In the genomic region with DNA sequence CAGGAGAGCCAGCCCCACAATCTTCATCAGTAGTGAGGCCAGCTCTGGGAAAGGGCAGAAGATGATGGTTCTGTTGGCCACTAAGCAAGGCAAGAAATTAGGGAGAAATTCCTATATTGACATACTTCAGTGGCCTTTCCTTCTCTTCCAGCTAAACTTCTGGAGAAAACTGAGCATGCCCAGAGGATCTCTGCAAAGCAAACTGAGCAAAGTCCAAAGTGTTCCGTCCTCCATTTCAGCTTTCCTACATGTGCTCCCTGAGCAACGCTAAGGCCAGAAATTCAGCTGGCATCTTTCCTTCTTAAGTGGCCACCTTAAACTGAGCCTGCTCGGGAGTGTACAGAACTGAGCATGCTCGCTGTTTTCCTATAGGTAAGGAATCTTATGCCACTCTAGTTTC, we compare ENCODE assay signal across 21 mouse cellular contexts.
DNase-seq lines count a peak whose midpoint lies in the region; ATAC-seq and TF ChIP-seq lines count a peak whose summit lies in the region.
"Had no signal": no experiment of that assay in that cellular context is flagged by ENCODE, and none has a peak within 500 bp of the region (broad histone marks: within the 10 kb centered on the region; RNA-seq: fewer than 3 reads in every experiment).

No protein-coding gene starts in this region.

- H3K4me3 ChIP-seq in kidney, adult 2 months (ENCODE audit: insufficient read depth, low read depth, low read length) = no peak overlapping the region
- H3K4me3 ChIP-seq in kidney, embryonic 14.5 days (ENCODE audit: low read length) = no peak overlapping the region
- H3K4me3 ChIP-seq: embryonic facial prominence, embryonic 13.5 days; embryonic facial prominence, embryonic 15.5 days; erythroblast, embryonic 14.5 days; forebrain, embryonic 10.5 days; forebrain, embryonic 12.5 days had no signal

- H3K27me3 ChIP-seq in kidney, adult 2 months (replicated peaks; ENCODE audit: control insufficient read depth, insufficient read depth, low read length) = no peaks in the 10 kb centered on the region
- no peaks in the 10 kb centered on the region for H3K27me3 ChIP-seq in kidney, embryonic 14.5 days (ENCODE audit: control insufficient read depth, insufficient read depth, low read length)
- H3K27me3 ChIP-seq: embryonic facial prominence, embryonic 13.5 days; embryonic facial prominence, embryonic 15.5 days had no signal

- no peak overlapping the region for H3K27ac ChIP-seq in kidney, adult 2 months (ENCODE audit: insufficient read depth, low read depth, low read length)
- H3K27ac ChIP-seq in kidney, embryonic 14.5 days (ENCODE audit: low read depth, low read length) = no peak overlapping the region
- H3K27ac ChIP-seq: embryonic facial prominence, embryonic 13.5 days; forebrain, embryonic 10.5 days; forebrain, embryonic 12.5 days had no signal

- DNase-seq in kidney, adult 2 months = peak; percentile 69
- no peak for DNase-seq in kidney, postnatal 14 days
- peak; percentile 40 to 43 for DNase-seq in kidney, postnatal 36 days
- DNase-seq: adrenal gland, adult 2 months; adrenal gland, postnatal 10 days; adrenal gland, postnatal 25 days; cerebellum, adult 11 months; cerebellum, adult 18-20 months; cerebellum, adult 8-10 months; cerebellum, adult 9-11 months; cerebellum, postnatal 14 days; cerebellum, postnatal 36 days; embryo, embryonic 11 days had no signal

- no peaks in the 10 kb centered on the region for H3K9me3 ChIP-seq in kidney, embryonic 14.5 days (ENCODE audit: control insufficient read depth, low read length)
- H3K9me3 ChIP-seq: embryonic facial prominence, embryonic 13.5 days; embryonic facial prominence, embryonic 15.5 days; forebrain, embryonic 10.5 days; forebrain, embryonic 12.5 days had no signal

- 71% methylated on average over 4 of the region's 4 CpGs for WGBS in kidney, adult 2 months
- WGBS in kidney, embryonic 14.5 days = 88% methylated on average over 4 of the region's 4 CpGs

- ATAC-seq in kidney, embryonic 14.5 days (ENCODE audit: low FRiP score, low TSS enrichment) = no peak
- ATAC-seq: forebrain, embryonic 14.5 days; forebrain, embryonic 16.5 days had no signal

- no peaks in the 10 kb centered on the region for H3K36me3 ChIP-seq in kidney, adult 2 months (ENCODE audit: control insufficient read depth, insufficient read depth, low read length)
- no peaks in the 10 kb centered on the region for H3K36me3 ChIP-seq in kidney, embryonic 14.5 days (ENCODE audit: control insufficient read depth, insufficient read depth, low read length)
- H3K36me3 ChIP-seq: embryonic facial prominence, embryonic 13.5 days; embryonic facial prominence, embryonic 15.5 days; forebrain, embryonic 10.5 days; forebrain, embryonic 12.5 days had no signal

- no peak for TF ChIP-seq CTCF in kidney, adult 2 months (conservative IDR thresholded peaks at IDR 0.05; ENCODE audit: insufficient read depth, insufficient read length, low read depth, low read length)

- no peak for TF ChIP-seq POLR2A in kidney, adult 2 months (IDR thresholded peaks at IDR 0.05; ENCODE audit: low read depth, low read length)

- H3K4me1 ChIP-seq in kidney, adult 2 months (ENCODE audit: control insufficient read depth, insufficient read depth, low read length) = peaks cover 17% of the 10 kb centered on the region; the same call in 1 of the 2 replicates
- H3K4me1 ChIP-seq in kidney, embryonic 14.5 days (ENCODE audit: control insufficient read depth, insufficient read depth, low read length) = no peaks in the 10 kb centered on the region

- no peak overlapping the region for H3K4me2 ChIP-seq in kidney, embryonic 14.5 days (replicated peaks; ENCODE audit: low read depth, low read length)
- H3K4me2 ChIP-seq: embryonic facial prominence, embryonic 13.5 days; embryonic facial prominence, embryonic 15.5 days; forebrain, embryonic 12.5 days had no signal

- no peak overlapping the region for H3K9ac ChIP-seq in kidney, embryonic 14.5 days (ENCODE audit: low read depth, low read length)
- H3K9ac ChIP-seq: embryonic facial prominence, embryonic 13.5 days; embryonic facial prominence, embryonic 15.5 days; forebrain, embryonic 12.5 days had no signal
